Comparison of ENCODE assay signal across 19 mouse cellular contexts in genomic region chr4:138184573-138184981, GRCm38 (mm10). TPM values are rescaled to one million over a fixed set of nuclear protein-coding genes. Genes with fewer than 3 reads are reported as not detected.
DNase-seq lines count a peak whose midpoint lies in the region; ATAC-seq and TF ChIP-seq lines count a peak whose summit lies in the region.
"Had no signal": no experiment of that assay in that cellular context is flagged by ENCODE, and none has a peak within 500 bp of the region (broad histone marks: within the 10 kb centered on the region; RNA-seq: fewer than 3 reads in every experiment).

No protein-coding gene starts in this region.

- peaks cover 71% of the 10 kb centered on the region for H3K36me3 ChIP-seq in hindbrain, postnatal 0 days (ENCODE audit: insufficient read depth, low read length)
- peaks cover 100% of the 10 kb centered on the region for H3K36me3 ChIP-seq in hindbrain, embryonic 10.5 days
- H3K36me3 ChIP-seq in MEL (ENCODE audit: control insufficient read depth in 1 of 2, insufficient read depth in 2 of 2, low read length in 2 of 2), result peaks cover 0 to 18% of the 10 kb centered on the region in 2 experiments; a peak in 3 of 4 replicates
- peaks cover 69% of the 10 kb centered on the region for H3K36me3 ChIP-seq in midbrain, postnatal 0 days (ENCODE audit: insufficient read depth, low read length)

- WGBS in hindbrain, postnatal 0 days, result 88% methylated on average over 5 of the region's 5 CpGs
- 92% methylated on average over 5 of the region's 5 CpGs for WGBS in hindbrain, embryonic 10.5 days
- WGBS in midbrain, postnatal 0 days, result 88% methylated on average over 5 of the region's 5 CpGs

- TF ChIP-seq RAD21 in MEL (IDR thresholded peaks at IDR 0.05; ENCODE audit: low read depth, low read length), result no peak

- no peaks in the 10 kb centered on the region for H3K27me3 ChIP-seq in hindbrain, postnatal 0 days (ENCODE audit: insufficient read depth, low read length)
- H3K27me3 ChIP-seq in hindbrain, embryonic 10.5 days (ENCODE audit: insufficient read depth, poor library complexity, severe bottlenecking), result no peaks in the 10 kb centered on the region
- no peaks in the 10 kb centered on the region for H3K27me3 ChIP-seq in MEL (ENCODE audit: control insufficient read depth in 1 of 2, insufficient read depth in 2 of 2, low read length in 2 of 2)
- no peaks in the 10 kb centered on the region for H3K27me3 ChIP-seq in midbrain, postnatal 0 days (ENCODE audit: insufficient read depth, low read length)
- H3K27me3 ChIP-seq: forebrain, embryonic 13.5 days; limb, embryonic 15.5 days; neural tube, embryonic 15.5 days had no signal

- ATAC-seq in hindbrain, postnatal 0 days, result no peak
- ATAC-seq in megakaryocyte, adult 5-6 weeks (ENCODE audit: poor library complexity, severe bottlenecking), result peak; percentile 38
- ATAC-seq in midbrain, postnatal 0 days (ENCODE audit: low FRiP score), result no peak
- ATAC-seq: forebrain, embryonic 13.5 days had no signal

- DNase-seq in hindbrain, postnatal 0 days (ENCODE audit: low spot score), result no peak
- DNase-seq in hindbrain, embryonic 10.5 days (ENCODE audit: low spot score), result no peak
- peak; percentile 50 for DNase-seq in MEL (ENCODE audit: low read depth, low spot score)
- peak; percentile 30 for DNase-seq in adrenal gland, adult 8-10 months
- no peak for DNase-seq in left cerebral cortex, adult 11 months (ENCODE audit: low spot score)
- no peak for DNase-seq in midbrain, postnatal 0 days (ENCODE audit: low spot score)
- DNase-seq in MN1 (ENCODE audit: low spot score), result no peak
- DNase-seq: cerebellum, adult 11 months; cerebellum, postnatal 14 days; heart, adult 11 months; kidney, adult 18-20 months; right cerebral cortex, postnatal 25 days; thymus, postnatal 4 days had no signal

- no peaks in the 10 kb centered on the region for H3K4me1 ChIP-seq in hindbrain, postnatal 0 days (ENCODE audit: insufficient read depth, low read length)
- no peaks in the 10 kb centered on the region for H3K4me1 ChIP-seq in hindbrain, embryonic 10.5 days (replicated peaks)
- no peaks in the 10 kb centered on the region for H3K4me1 ChIP-seq in MEL (ENCODE audit: control insufficient read depth in 1 of 2, insufficient read depth in 2 of 2, low read length in 2 of 2)
- H3K4me1 ChIP-seq in midbrain, postnatal 0 days (ENCODE audit: insufficient read depth, low read length), result no peaks in the 10 kb centered on the region
- H3K4me1 ChIP-seq: forebrain, embryonic 13.5 days; limb, embryonic 15.5 days; midbrain, embryonic 10.5 days; neural tube, embryonic 15.5 days had no signal

- peak in 1 of 2 experiments; percentile 18; a peak in 1 of 4 replicates for TF ChIP-seq EP300 in MEL (IDR thresholded peaks at IDR 0.05; ENCODE audit: low read depth in 1 of 2, low read length in 2 of 2)

- no peak for TF ChIP-seq POLR2A in MEL (IDR thresholded peaks at IDR 0.05; ENCODE audit: control insufficient read depth in 1 of 2, insufficient read depth in 1 of 2, low read depth in 1 of 2, low read length in 2 of 2, poor library complexity in 1 of 2)

- no peak for TF ChIP-seq CTCF in hindbrain, postnatal 0 days (IDR thresholded peaks at IDR 0.05; ENCODE audit: low read depth)
- TF ChIP-seq CTCF in MEL (IDR thresholded peaks at IDR 0.05 in 2 of 3, conservative IDR thresholded peaks at IDR 0.05 in 1 of 3; ENCODE audit: control insufficient read depth in 1 of 3, insufficient read depth in 1 of 3, low read depth in 2 of 3, low read length in 3 of 3, poor library complexity in 1 of 3, severe bottlenecking in 1 of 3), result no peak
- no peak for TF ChIP-seq CTCF in midbrain, postnatal 0 days (IDR thresholded peaks at IDR 0.05)

- H3K27ac ChIP-seq in hindbrain, postnatal 0 days, result no peak overlapping the region
- H3K27ac ChIP-seq in hindbrain, embryonic 10.5 days, result no peak overlapping the region
- no peak overlapping the region for H3K27ac ChIP-seq in MEL (ENCODE audit: control insufficient read depth, low read depth, low read length)
- H3K27ac ChIP-seq in midbrain, postnatal 0 days (ENCODE audit: low read depth, low read length), result no peak overlapping the region
- H3K27ac ChIP-seq: forebrain, embryonic 13.5 days; hindbrain, embryonic 14.5 days; limb, embryonic 15.5 days; midbrain, embryonic 10.5 days; neural tube, embryonic 15.5 days had no signal

- H3K4me3 ChIP-seq in hindbrain, postnatal 0 days (ENCODE audit: low read length), result no peak overlapping the region
- H3K4me3 ChIP-seq in hindbrain, embryonic 10.5 days, result no peak overlapping the region
- no peak overlapping the region for H3K4me3 ChIP-seq in MEL (ENCODE audit: control insufficient read depth in 1 of 2, insufficient read depth in 1 of 2, low read depth in 2 of 2, low read length in 2 of 2)
- no peak overlapping the region for H3K4me3 ChIP-seq in midbrain, postnatal 0 days (ENCODE audit: low read depth, low read length)
- H3K4me3 ChIP-seq: forebrain, embryonic 13.5 days; limb, embryonic 15.5 days; midbrain, embryonic 10.5 days; neural tube, embryonic 15.5 days had no signal

- H3K9me3 ChIP-seq in hindbrain, postnatal 0 days (ENCODE audit: low read length), result no peaks in the 10 kb centered on the region
- no peaks in the 10 kb centered on the region for H3K9me3 ChIP-seq in hindbrain, embryonic 10.5 days
- no peaks in the 10 kb centered on the region for H3K9me3 ChIP-seq in MEL (replicated peaks; ENCODE audit: insufficient read depth, low read length)
- H3K9me3 ChIP-seq in midbrain, postnatal 0 days (ENCODE audit: low read length), result no peaks in the 10 kb centered on the region
- H3K9me3 ChIP-seq: forebrain, embryonic 13.5 days; limb, embryonic 15.5 days; midbrain, embryonic 10.5 days; neural tube, embryonic 15.5 days had no signal

- no peaks in the 10 kb centered on the region for H3K79me2 ChIP-seq in MEL (ENCODE audit: control insufficient read depth, insufficient read depth, low read length, poor library complexity)

- 0 out of 2 replicates have a peak overlapping the region, but pooled peaks have one; percentile 3 for H3K9ac ChIP-seq in hindbrain, postnatal 0 days (replicated peaks; ENCODE audit: low read length)
- no peak overlapping the region for H3K9ac ChIP-seq in MEL (ENCODE audit: control insufficient read depth, low read depth, low read length, poor library complexity, severe bottlenecking)
- no peak overlapping the region for H3K9ac ChIP-seq in midbrain, postnatal 0 days (replicated peaks; ENCODE audit: low read length, poor library complexity, severe bottlenecking)
- H3K9ac ChIP-seq: forebrain, embryonic 13.5 days; hindbrain, embryonic 14.5 days; limb, embryonic 15.5 days; neural tube, embryonic 15.5 days had no signal

- H3K4me2 ChIP-seq in hindbrain, postnatal 0 days (ENCODE audit: low read depth, low read length), result no peak overlapping the region
- no peak overlapping the region for H3K4me2 ChIP-seq in midbrain, postnatal 0 days (ENCODE audit: low read depth, low read length, poor library complexity, severe bottlenecking)
- H3K4me2 ChIP-seq: forebrain, embryonic 13.5 days; hindbrain, embryonic 14.5 days; limb, embryonic 15.5 days; neural tube, embryonic 15.5 days had no signal

TF ChIP-seq in MEL, 35 proteins besides CTCF, POLR2A, EP300 and RAD21:
- TF ChIP-seq TAL1 (IDR thresholded peaks at IDR 0.05; ENCODE audit: low read length) (no peak), ZNF384 (IDR thresholded peaks at IDR 0.05; ENCODE audit: low read depth, low read length) (no peak), MAX (IDR thresholded peaks at IDR 0.05; ENCODE audit: low read length) (no peak), MYB (IDR thresholded peaks at IDR 0.05; ENCODE audit: low read depth, low read length) (no peak), USF2 (IDR thresholded peaks at IDR 0.05; ENCODE audit: borderline replicate concordance in 1 of 2, insufficient read depth in 1 of 2, low read depth in 1 of 2, low read length in 2 of 2) (no peak), UBTF (IDR thresholded peaks at IDR 0.05; ENCODE audit: borderline replicate concordance, insufficient read depth, low read depth, low read length) (no peak), SIN3A (IDR thresholded peaks at IDR 0.05; ENCODE audit: low read length) (no peak), CHD1 (IDR thresholded peaks at IDR 0.05; ENCODE audit: low read depth, low read length) (no peak)

RNA-seq across cellular contexts. Expression of gene Hp1bp3, which starts 31.5 kb away (rescaled TPM):
- 119 and 140 TPM in 2 replicates for total RNA-seq in hindbrain, postnatal 0 days (2014; rRNA removed)
- 174 and 186 TPM in 2 replicates for polyA plus RNA-seq in hindbrain, postnatal 0 days (2015; fragmentation: Nextera tagmentation; extraction: Ambion mirVana)
- polyA plus RNA-seq in hindbrain, embryonic 10.5 days (2016; fragmentation: Nextera tagmentation; extraction: Ambion mirVana), result 146 and 148 TPM in 2 replicates
- total RNA-seq in MEL (2012; rRNA removed), result 39.1 and 45.1 TPM in 2 replicates
- 10 to 100 TPM in 1 of 2 experiments, not detected in 1; 74.0 TPM for polyA plus RNA-seq in MEL (2012; ENCODE audit: insufficient read depth in 1 of 2, insufficient read length in 2 of 2, low read depth in 1 of 2, low replicate concordance in 2 of 2, missing spikeins in 1 of 2)
- total RNA-seq in adrenal gland, adult 8-10 months (2022), result 100 to 1,000 TPM; 228 to 267 (median 252) TPM
- total RNA-seq in megakaryocyte, adult 5-6 weeks (2015), result 89.1 and 105 TPM in 2 replicates
- 165 and 173 TPM in 2 replicates for total RNA-seq in megakaryocyte, adult 5-6 weeks (2017)
- 165 and 177 TPM in 2 replicates for total RNA-seq in midbrain, postnatal 0 days (2014; rRNA removed)
- 175 and 200 TPM in 2 replicates for polyA plus RNA-seq in midbrain, postnatal 0 days (2015; fragmentation: Nextera tagmentation; extraction: Ambion mirVana)

Comparison
In these comparisons a context has a peak if more than half of its experiments do, and no peak if none do; other contexts are left out.
1. DNase-seq: peak in MEL (single experiment) and adrenal gland, adult 8-10 months (single experiment); none in hindbrain, postnatal 0 days (single experiment), hindbrain, embryonic 10.5 days (single experiment), left cerebral cortex, adult 11 months (single experiment), midbrain, postnatal 0 days (single experiment) and MN1 (single experiment).